Mouse (Mus musculus): ENCODE measurements at regions not wholly inside any gene's neighbourhood (a gene's known extent, or its start where the extent isn't known, plus 50 kb on each side); places are given as distances from the start of the nearest gene placed in this dataset.

- no peak for DNase-seq
These were observed 208.7 kb downstream of the Otol1 start for GRCm38 (mm10) chr3:70216096-70216495.

GRCm38 (mm10) chr3:70218757-70219360, 211.4 kb downstream of the Otol1 start:
- DNase-seq, result no peak

- no peak for DNase-seq
These were observed 216.1 kb downstream of the Otol1 start for GRCm38 (mm10) chr3:70223443-70224065.

- no peak for DNase-seq
These were observed 217.4 kb downstream of the Otol1 start for GRCm38 (mm10) chr3:70224846-70225245.

- no peak for DNase-seq
These were observed 219.8 kb downstream of the Otol1 start for GRCm38 (mm10) chr3:70227165-70227564.

GRCm38 (mm10) chr3:70248655-70249054, 241.2 kb downstream of the Otol1 start:
- no peak for DNase-seq

GRCm38 (mm10) chr3:70249922-70250321, 242.5 kb downstream of the Otol1 start:
- no peak for DNase-seq

- DNase-seq, result peak in 1 of 2 experiments; percentile 2
These were observed 243.3 kb downstream of the Otol1 start for GRCm38 (mm10) chr3:70250733-70251132.

GRCm38 (mm10) chr3:70263318-70263717, 255.9 kb downstream of the Otol1 start:
- DNase-seq, result no peak

GRCm38 (mm10) chr3:70288590-70289388, 281.4 kb downstream of the Otol1 start:
- DNase-seq, result no peak

GRCm38 (mm10) chr3:70307556-70307955, 300.1 kb downstream of the Otol1 start:
- peak; percentile 70 to 88 for DNase-seq

GRCm38 (mm10) chr3:70308061-70308461, 300.6 kb downstream of the Otol1 start:
- DNase-seq, result peak; percentile 27 to 66

- peak; percentile 69 to 80 for DNase-seq
These were observed 301.9 kb downstream of the Otol1 start for GRCm38 (mm10) chr3:70309304-70309703.

- DNase-seq, result no peak
These were observed 303.6 kb downstream of the Otol1 start for GRCm38 (mm10) chr3:70311055-70311454.

- DNase-seq, result no peak
These were observed 304.6 kb downstream of the Otol1 start for GRCm38 (mm10) chr3:70312034-70312433.

- DNase-seq, result no peak
These were observed 305.9 kb downstream of the Otol1 start for GRCm38 (mm10) chr3:70313119-70313868.

GRCm38 (mm10) chr3:70314239-70314638, 306.8 kb downstream of the Otol1 start:
- DNase-seq, result no peak

GRCm38 (mm10) chr3:70318377-70318776, 311.0 kb downstream of the Otol1 start:
- no peak for DNase-seq

GRCm38 (mm10) chr3:70319139-70319538, 311.7 kb downstream of the Otol1 start:
- DNase-seq, result no peak

- DNase-seq, result no peak
These were observed 313.8 kb downstream of the Otol1 start for GRCm38 (mm10) chr3:70321161-70321657.

GRCm38 (mm10) chr3:70324692-70325091, 317.3 kb downstream of the Otol1 start:
- peak; percentile 27 to 38 for DNase-seq

Measured in cerebellum, postnatal 14 days (tissue).